Mouse (Mus musculus) right cerebral cortex, postnatal 36 days (tissue): ENCODE results near the gene Cd5.

Experiments
- DNase-seq, 2 experiments: peaks; one replicate each; pipeline ENCODE4 v3.0.0; 2022; ENCODE audit warnings: low spot score in 2 of 2, mixed read lengths in 1 of 2

Gene Cd5

GRCm38 (mm10) chr19:10671319-10671718, 67.5 kb downstream of the Cd5 start:
- DNase-seq = no peak
